Mouse (Mus musculus) T-cell, adult 2 months (primary cell): ENCODE measurements around the gene Gm34653.
"Not testable (repeated sequence)": the region's sequence is repeated elsewhere in the genome, so short reads cannot be mapped to it uniquely, and the experiment has no call there.

Experiments used
- DNase-seq: peaks from one replicate; pipeline ENCODE4 v3.0.0; 2022; ENCODE audit warnings: low spot score

Gm34653 gene

GRCm38 (mm10) chr2:34818492-34818891, 14.3 kb upstream of the Gm34653 start:
- DNase-seq, result no peak

GRCm38 (mm10) chr2:34825827-34826459, 6.9 kb upstream of the Gm34653 start, which contains the start of gene Fbxw2:
Gene Fbxw2, minus strand, starts transcription at chr2:34826311.
- DNase-seq, result peak; percentile 88

- DNase-seq, result no peak
These were observed 6.2 kb upstream of the Gm34653 start for GRCm38 (mm10) chr2:34826460-34827231.

- DNase-seq, result no peak
These were observed 5.2 kb upstream of the Gm34653 start for GRCm38 (mm10) chr2:34827591-34827990.

- DNase-seq, result no peak
These were observed 4.8 kb upstream of the Gm34653 start for GRCm38 (mm10) chr2:34828026-34828425.

GRCm38 (mm10) chr2:34830066-34830465, 2.7 kb upstream of the Gm34653 start:
- DNase-seq, result not testable (repeated sequence)

GRCm38 (mm10) chr2:34833624-34834023, 817 bp downstream of the Gm34653 start:
- no peak for DNase-seq

- no peak for DNase-seq
These were observed 2.9 kb downstream of the Gm34653 start for GRCm38 (mm10) chr2:34835669-34836068.

- not testable (repeated sequence) for DNase-seq
These were observed 7.3 kb downstream of the Gm34653 start for GRCm38 (mm10) chr2:34840143-34840542.

GRCm38 (mm10) chr2:34841706-34842105, 8.9 kb downstream of the Gm34653 start:
- DNase-seq, result no peak

GRCm38 (mm10) chr2:34843211-34843939, 10.6 kb downstream of the Gm34653 start:
- no peak for DNase-seq

GRCm38 (mm10) chr2:34847702-34848101, 14.9 kb downstream of the Gm34653 start:
- DNase-seq, result no peak

GRCm38 (mm10) chr2:34855265-34855664, 22.5 kb downstream of the Gm34653 start:
- no peak for DNase-seq

GRCm38 (mm10) chr2:34857728-34858127, 24.9 kb downstream of the Gm34653 start:
- DNase-seq, result no peak

GRCm38 (mm10) chr2:34869680-34870079, 36.9 kb downstream of the Gm34653 start:
- no peak for DNase-seq

GRCm38 (mm10) chr2:34870520-34871474, 38.0 kb downstream of the Gm34653 start:
- peak; percentile 95 for DNase-seq

- DNase-seq, result no peak
These were observed 41.5 kb downstream of the Gm34653 start, which contains the start of gene Cutal for GRCm38 (mm10) chr2:34874271-34874670. Gene Cutal, plus strand, starts transcription at chr2:34874396.

- DNase-seq, result no peak
These were observed 42.1 kb downstream of the Gm34653 start, which contains the start of gene Psmd5 for GRCm38 (mm10) chr2:34874816-34875345. Gene Psmd5, minus strand, starts transcription at chr2:34874968.

- DNase-seq, result no peak
These were observed 47.2 kb downstream of the Gm34653 start for GRCm38 (mm10) chr2:34880054-34880453.

- DNase-seq, result no peak
These were observed 50.0 kb downstream of the Gm34653 start for GRCm38 (mm10) chr2:34882757-34883156.

- no peak for DNase-seq
These were observed 50.4 kb downstream of the Gm34653 start for GRCm38 (mm10) chr2:34883190-34883589.
